Mouse (Mus musculus) embryonic fibroblast, embryonic 13.5 days (primary cell): Measurements from ENCODE around the gene Myoc. TPM values are rescaled to one million over a fixed set of nuclear protein-coding genes. Genes with fewer than 3 reads are reported as not detected.

Source experiments
- H3K27ac ChIP-seq: 2 replicates; pipeline ENCODE4 v1.5.1; 2012; ENCODE audit warnings: low read length, control low read depth, inconsistent platforms; ENCODE audit not compliant: insufficient read depth
- H3K4me1 ChIP-seq: 2 replicates; pipeline ENCODE4 v1.6.1; 2011; ENCODE audit warnings: low read length; ENCODE audit not compliant: control insufficient read depth, insufficient read depth
- H3K4me3 ChIP-seq: 2 replicates; pipeline ENCODE4 v1.5.1; 2011; ENCODE audit warnings: mild to moderate bottlenecking, control low read depth, low read length; ENCODE audit not compliant: insufficient read depth
- CTCF ChIP-seq: IDR thresholded peaks from 2 replicates; pipeline ENCODE4 v1.5.1; 2011; ENCODE audit warnings: mild to moderate bottlenecking, control low read depth, low read length, moderate library complexity, borderline replicate concordance; ENCODE audit not compliant: insufficient read depth
- POLR2A ChIP-seq: IDR thresholded peaks from 2 replicates; pipeline ENCODE4 v1.6.1; 2011; ENCODE audit warnings: low read depth, mild to moderate bottlenecking, control low read depth, low read length, moderate library complexity
- polyA plus RNA-seq: library from polyadenylated mRNA; stranded (reverse); fragments of >200 nt; gene quantifications from 2 replicates; pipeline ENCODE4 v1.2.4, GENCODE M21; 2011; ENCODE audit warnings: low read depth; ENCODE audit not compliant: missing spikeins, insufficient read length

Gene Myoc
- not detected in 2 replicates for polyA plus RNA-seq

DNA sequence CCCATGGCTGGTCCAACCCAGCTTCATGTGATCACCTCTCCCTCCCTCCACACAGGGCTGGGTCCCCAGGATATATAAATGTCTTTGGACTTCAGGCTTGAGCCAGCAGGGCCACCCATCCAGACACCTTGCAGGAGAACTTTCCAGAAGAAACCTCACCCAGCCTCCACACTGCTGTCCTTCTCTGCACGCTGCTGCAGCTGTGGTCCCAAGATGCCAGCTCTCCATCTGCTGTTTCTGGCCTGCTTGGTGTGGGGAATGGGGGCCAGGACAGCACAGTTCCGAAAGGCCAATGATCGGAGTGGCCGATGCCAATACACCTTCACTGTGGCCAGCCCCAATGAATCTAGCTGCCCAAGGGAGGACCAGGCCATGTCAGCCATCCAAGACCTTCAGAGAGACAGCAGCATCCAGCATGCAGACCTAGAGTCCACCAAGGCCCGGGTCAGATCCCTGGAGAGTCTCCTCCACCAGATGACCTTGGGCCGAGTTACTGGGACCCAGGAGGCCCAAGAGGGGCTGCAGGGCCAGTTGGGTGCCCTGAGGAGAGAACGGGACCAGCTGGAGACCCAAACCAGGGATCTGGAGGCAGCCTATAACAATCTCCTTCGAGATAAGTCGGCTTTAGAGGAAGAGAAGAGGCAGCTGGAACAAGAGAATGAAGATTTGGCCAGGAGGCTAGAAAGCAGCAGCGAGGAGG lies at the start of gene Myoc:
Gene Myoc, plus strand, starts transcription at position 105 of the 700 bp plus-strand sequence.
- no peaks in the 10 kb centered on the region for H3K4me1 ChIP-seq
- H3K27ac ChIP-seq = no peak within 1 kb of the TSS
- TF ChIP-seq CTCF = no peak
- TF ChIP-seq POLR2A = no peak
- H3K4me3 ChIP-seq = no peak within 1 kb of the TSS

- Histone ChIP-seq H3K27ac (no peak overlapping the region), H3K4me1 (no peaks in the 10 kb centered on the region), H3K4me3 (no peak overlapping the region)
- TF ChIP-seq CTCF (no peak), POLR2A (no peak)
Measured at GRCm38 (mm10) chr1:162589443-162589842, 49.5 kb upstream of the Myoc start.

GRCm38 (mm10) chr1:162590415-162590997 lies 48.4 kb upstream of the Myoc start:
- H3K4me3 ChIP-seq = no peak overlapping the region
- no peak for TF ChIP-seq POLR2A
- no peak for TF ChIP-seq CTCF
- H3K27ac ChIP-seq = no peak overlapping the region

DNA sequence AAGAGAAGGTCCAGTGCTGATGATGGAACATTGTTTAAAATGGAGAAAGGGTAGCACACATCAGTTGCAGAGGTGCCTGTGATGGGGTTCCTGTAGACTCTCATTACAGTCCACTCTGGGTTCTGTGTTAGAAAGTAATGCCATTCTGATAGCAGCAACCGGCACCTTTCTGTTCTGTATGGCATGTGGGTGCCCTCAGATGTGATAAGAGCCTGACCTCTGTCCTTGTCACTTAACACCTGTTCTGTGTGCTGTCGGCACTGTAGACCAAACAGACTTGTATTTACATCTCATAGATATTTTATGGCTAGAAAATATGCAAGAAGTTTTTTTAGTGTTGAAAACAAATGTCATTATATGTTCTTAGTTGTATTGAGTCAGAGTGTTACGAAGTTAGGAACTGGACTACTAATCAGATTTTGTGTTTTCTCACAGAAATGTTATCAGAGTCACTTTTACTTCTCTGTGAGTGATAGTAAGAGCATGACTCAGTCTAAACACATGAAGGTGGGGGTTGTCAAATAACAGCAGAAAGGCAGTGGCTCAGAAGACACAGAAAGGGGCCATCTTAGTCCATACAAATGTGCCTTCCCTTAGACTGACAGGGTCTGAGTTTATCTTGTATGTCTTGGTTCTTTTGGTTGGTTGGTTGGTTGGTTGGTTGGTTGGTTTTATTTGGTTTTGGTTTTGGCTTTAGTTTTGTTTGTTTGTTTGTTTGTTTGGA lies 41.4 kb upstream of the Myoc start:
- H3K27ac ChIP-seq = no peak overlapping the region
- TF ChIP-seq CTCF (no peak), POLR2A (no peak)
- H3K4me3 ChIP-seq = no peak overlapping the region
- no peaks in the 10 kb centered on the region for H3K4me1 ChIP-seq

More at GRCm38 (mm10) chr1:162590415-162590997, 48.4 kb upstream of the Myoc start:
- no peaks in the 10 kb centered on the region for H3K4me1 ChIP-seq

DNA sequence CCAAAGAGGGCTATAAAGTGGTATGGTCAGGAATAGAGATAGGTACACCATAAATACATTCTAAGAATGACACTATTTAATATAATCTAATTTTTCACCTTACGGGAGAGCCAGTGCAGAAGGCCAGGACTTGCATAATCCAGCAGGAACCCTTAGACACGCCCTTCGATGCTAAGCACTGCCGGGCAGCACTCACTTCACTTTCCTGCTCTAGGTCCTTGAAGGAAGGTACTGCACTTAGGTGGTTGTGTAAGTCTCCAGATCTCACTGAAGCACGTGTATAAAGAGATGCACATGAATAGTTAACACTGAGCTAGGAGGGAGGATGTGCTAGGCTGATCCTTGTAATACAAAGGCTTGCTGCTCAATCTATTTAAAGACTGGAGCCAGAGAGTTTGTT lies 39.3 kb upstream of the Myoc start:
- H3K4me1 ChIP-seq = no peaks in the 10 kb centered on the region
- H3K27ac ChIP-seq = no peak overlapping the region
- TF ChIP-seq CTCF = no peak
- TF ChIP-seq POLR2A = no peak
- H3K4me3 ChIP-seq = no peak overlapping the region

DNA sequence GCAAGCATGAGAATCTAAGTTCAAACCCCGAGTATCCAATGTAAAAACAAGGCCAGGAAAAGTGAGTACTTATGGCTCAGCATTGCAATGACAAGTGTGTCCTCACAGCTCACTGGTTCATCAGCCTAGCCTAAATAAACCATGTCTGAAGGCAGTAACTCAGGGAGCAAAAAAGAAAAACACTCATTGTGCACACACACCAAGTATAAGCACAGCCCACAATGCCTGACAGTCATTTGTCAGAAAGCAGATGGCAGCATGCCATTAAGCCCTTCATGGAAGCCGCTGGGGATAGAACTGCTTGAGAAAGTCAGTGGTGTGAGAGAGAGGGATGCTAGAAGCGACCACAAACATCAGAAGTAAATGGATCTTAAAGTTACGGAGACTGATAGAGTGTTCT lies 37.7 kb upstream of the Myoc start:
- TF ChIP-seq CTCF = no peak
- no peak for TF ChIP-seq POLR2A
- Histone ChIP-seq H3K4me3 (no peak overlapping the region), H3K27ac (no peak overlapping the region), H3K4me1 (no peaks in the 10 kb centered on the region)

- no peak overlapping the region for H3K4me3 ChIP-seq
- no peak for TF ChIP-seq CTCF
- no peak for TF ChIP-seq POLR2A
- H3K4me1 ChIP-seq = no peaks in the 10 kb centered on the region
- no peak overlapping the region for H3K27ac ChIP-seq
Measured at GRCm38 (mm10) chr1:162608127-162608526, 30.8 kb upstream of the Myoc start.

- Histone ChIP-seq H3K4me3 (no peak overlapping the region), H3K27ac (no peak overlapping the region), H3K4me1 (no peaks in the 10 kb centered on the region)
- TF ChIP-seq POLR2A (no peak), CTCF (no peak)
Measured at GRCm38 (mm10) chr1:162609633-162610250, 29.2 kb upstream of the Myoc start.

DNA sequence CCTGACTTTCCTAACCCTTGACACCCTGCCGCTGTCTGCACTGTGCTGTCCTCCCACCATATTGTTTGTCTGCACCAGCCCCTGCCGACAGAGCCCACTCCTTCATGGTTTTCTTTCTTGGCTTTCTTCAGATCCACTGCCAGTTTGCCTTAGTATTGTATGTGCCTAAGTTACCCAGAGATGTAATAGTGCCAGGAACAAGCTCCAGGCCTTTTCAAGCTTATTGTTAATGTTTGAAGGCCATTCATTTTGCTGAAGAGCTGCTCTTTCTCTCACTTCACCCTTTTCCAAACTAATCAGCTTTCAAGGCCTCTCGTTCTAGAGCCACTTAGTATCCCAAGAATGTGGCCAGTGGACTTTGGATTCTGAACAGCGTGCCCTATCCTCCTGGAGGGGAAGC lies 27.8 kb upstream of the Myoc start:
- Histone ChIP-seq H3K4me3 (no peak overlapping the region), H3K27ac (no peak overlapping the region), H3K4me1 (no peaks in the 10 kb centered on the region)
- TF ChIP-seq POLR2A (no peak), CTCF (no peak)
